Mouse (Mus musculus): ENCODE measurements around the gene Dpp7. TPM values are rescaled to one million over a fixed set of nuclear protein-coding genes. Genes with fewer than 3 reads are reported as not detected.

Dpp7 gene
- polyA plus RNA-seq, 1 experiment from 2014 or later = 25.5 TPM

DNA sequence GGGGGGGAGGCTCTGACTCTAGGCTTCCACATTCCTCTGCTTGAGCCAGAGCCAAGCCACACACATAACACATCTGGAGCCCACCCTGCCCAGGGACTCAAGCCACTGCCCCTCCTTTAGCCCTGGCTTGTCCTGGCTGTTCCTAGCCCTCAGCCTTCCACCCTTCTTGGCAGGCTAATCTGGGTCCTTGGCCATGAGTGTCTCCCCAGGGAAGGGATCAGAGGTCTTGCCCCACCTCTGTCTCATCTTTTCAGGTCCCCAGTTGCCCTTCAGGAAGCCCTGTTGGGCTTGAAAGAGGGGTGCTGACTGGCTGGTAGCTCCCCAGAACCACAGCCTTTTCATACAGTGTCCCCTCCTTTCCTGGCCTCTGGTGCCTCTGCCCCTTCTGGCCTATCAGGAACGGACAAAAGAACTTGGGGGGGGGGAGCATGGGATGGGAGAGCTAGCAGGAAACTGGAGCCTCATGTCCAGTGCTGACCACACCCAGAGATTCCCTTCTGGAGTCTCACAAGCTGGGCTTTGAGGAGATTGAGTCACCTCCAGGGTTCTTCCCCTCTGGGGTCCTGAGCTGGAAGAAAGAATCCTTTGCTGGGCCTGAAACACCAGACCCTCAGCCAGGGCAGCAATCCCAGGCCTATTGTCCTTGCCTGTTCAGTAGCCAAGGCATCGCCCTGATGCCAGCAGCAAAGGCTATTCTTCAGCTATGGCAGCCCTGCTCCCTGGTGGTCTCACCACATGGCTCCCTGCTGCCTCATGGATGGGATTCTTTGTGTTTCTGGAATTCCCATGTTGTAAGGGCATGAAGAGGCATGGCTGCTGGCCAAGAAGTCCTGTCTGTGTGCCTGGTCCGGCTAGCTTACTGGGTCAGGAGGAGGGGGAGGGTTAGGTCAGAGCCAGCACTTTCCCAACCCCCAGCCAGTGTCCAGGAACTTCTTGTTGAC lies 38.4 kb upstream of the Dpp7 start:
- H3K27ac ChIP-seq (replicated peaks) = peak overlapping the region; percentile 40; the same call in 1 of the 2 replicates
- H3K4me3 ChIP-seq = no peak overlapping the region
- ATAC-seq (replicated peaks) = peak; percentile 87
- H3K4me2 ChIP-seq (replicated peaks) = no peak overlapping the region
- peaks cover 21% of the 10 kb centered on the region for H3K4me1 ChIP-seq
- no peaks in the 10 kb centered on the region for H3K9me3 ChIP-seq
- H3K36me3 ChIP-seq = no peaks in the 10 kb centered on the region
- H3K27me3 ChIP-seq = peaks cover 45% of the 10 kb centered on the region
- WGBS = 19% methylated on average over 3 of the region's 3 CpGs
- no peak overlapping the region for H3K9ac ChIP-seq (replicated peaks)

DNA sequence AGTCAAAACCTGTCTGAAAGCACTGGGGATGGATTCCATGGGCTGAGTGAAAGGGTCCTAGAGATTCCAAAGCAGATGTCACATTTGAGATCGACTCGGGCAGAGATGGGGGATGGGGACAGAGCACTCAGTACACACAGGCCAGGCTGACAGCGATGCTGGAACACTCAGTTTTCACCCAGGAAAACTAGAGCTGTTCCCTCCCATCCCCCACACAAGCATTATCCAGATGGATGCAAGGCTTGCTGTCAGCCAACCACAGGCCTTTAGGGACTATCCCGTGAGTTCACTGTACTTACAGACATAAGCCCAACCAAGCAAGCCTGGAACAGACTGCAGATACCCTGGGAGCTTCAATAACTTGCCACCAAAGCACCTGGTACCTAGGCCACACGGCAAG lies 35.1 kb upstream of the Dpp7 start:
- no peak overlapping the region for H3K4me3 ChIP-seq
- no peak overlapping the region for H3K9ac ChIP-seq (replicated peaks)
- no peaks in the 10 kb centered on the region for H3K9me3 ChIP-seq
- H3K36me3 ChIP-seq = no peaks in the 10 kb centered on the region
- no peak overlapping the region for H3K27ac ChIP-seq (replicated peaks)
- no peak for ATAC-seq (replicated peaks)
- peaks cover 13% of the 10 kb centered on the region for H3K27me3 ChIP-seq
- no peak overlapping the region for H3K4me2 ChIP-seq (replicated peaks)
- 75% methylated on average over 5 of the region's 5 CpGs for WGBS
- peaks cover 18% of the 10 kb centered on the region for H3K4me1 ChIP-seq

DNA sequence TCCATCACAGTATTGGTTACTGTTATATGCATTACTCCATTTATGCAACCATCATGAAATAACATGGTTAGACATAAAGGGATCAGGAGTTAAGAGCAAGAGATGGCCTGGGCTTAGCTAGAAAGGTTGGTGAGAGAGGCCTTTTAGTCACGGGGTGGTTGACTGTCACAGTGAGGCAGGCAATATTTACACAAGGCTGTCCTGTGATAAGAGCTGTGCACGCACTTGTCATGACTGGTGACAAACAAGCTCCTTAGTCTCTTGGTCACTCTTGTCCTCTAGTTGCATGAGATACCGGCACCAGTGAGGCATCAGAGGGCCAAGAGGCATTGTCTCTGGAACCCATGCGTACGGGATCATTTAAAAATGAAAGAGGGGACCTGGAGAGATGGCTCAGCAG lies 28.3 kb upstream of the Dpp7 start:
- Histone ChIP-seq H3K4me2 (replicated peaks) (no peak overlapping the region), H3K36me3 (no peaks in the 10 kb centered on the region), H3K27ac (replicated peaks) (no peak overlapping the region), H3K4me1 (no peaks in the 10 kb centered on the region), H3K27me3 (no peaks in the 10 kb centered on the region), H3K9ac (replicated peaks) (no peak overlapping the region), H3K9me3 (no peaks in the 10 kb centered on the region), H3K4me3 (no peak overlapping the region)
- WGBS = 88% methylated on average over 5 of the region's 5 CpGs
- ATAC-seq (replicated peaks) = no peak

DNA sequence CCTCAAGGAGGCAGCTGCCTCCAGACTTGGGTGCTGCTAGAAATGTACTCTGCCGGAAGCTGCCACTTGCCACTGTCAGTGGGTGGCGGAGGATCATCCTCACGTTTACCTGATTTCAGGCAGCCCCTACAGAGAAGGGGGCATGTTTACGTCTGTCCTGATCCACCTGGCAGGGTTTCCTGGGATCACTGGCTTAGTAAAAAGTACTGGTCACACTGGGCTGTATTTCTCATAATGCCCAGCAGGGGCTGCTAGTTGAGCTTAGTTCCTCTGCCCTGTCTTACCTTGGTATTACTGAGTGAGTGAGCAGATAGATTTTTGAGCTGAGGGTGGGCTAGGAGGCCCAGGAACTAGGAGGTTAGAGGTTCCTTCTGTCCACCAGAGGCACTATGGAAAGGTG lies 20.4 kb upstream of the Dpp7 start:
- WGBS = 62% methylated on average over 4 of the region's 4 CpGs

DNA sequence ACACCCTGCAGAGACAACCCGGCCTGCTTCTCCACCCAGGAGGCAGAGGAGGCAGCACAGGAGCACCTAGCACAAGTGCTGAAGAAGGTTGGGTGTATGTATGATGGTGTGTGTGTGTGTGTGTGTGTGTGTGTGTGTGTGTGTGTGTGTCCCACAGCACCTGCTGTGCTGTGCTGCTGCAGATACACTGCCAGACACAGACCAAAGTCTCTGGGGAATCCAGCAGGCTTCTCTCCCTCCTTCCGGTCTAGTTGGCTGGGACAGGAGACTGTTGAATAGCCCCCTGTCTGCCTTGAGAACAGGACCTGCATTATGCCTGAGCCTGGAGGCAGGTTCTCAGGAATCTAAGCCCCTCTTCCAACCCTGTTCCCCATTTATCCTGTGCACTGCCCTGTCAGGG lies 17.3 kb upstream of the Dpp7 start:
- Histone ChIP-seq H3K27me3 (no peaks in the 10 kb centered on the region), H3K27ac (replicated peaks) (no peak overlapping the region), H3K4me1 (peaks cover 28% of the 10 kb centered on the region), H3K36me3 (0 out of 2 replicates have a peak, but pooled peaks cover 3% of the 10 kb centered on the region), H3K9me3 (no peaks in the 10 kb centered on the region), H3K9ac (replicated peaks) (peak overlapping the region; percentile 71), H3K4me3 (peak overlapping the region; percentile 78), H3K4me2 (replicated peaks) (peak overlapping the region; percentile 88)
- no peak for ATAC-seq (replicated peaks)
- 4% methylated on average over 2 of the region's 2 CpGs for WGBS

More for the DNA sequence above, 20.4 kb upstream of the Dpp7 start:
- Histone ChIP-seq H3K27ac (replicated peaks) (no peak overlapping the region), H3K27me3 (no peaks in the 10 kb centered on the region), H3K36me3 (0 out of 2 replicates have a peak, but pooled peaks cover 3% of the 10 kb centered on the region), H3K4me3 (no peak overlapping the region), H3K9ac (replicated peaks) (no peak overlapping the region), H3K4me1 (peaks cover 25% of the 10 kb centered on the region), H3K4me2 (replicated peaks) (no peak overlapping the region), H3K9me3 (no peaks in the 10 kb centered on the region)
- ATAC-seq (replicated peaks) = no peak

DNA sequence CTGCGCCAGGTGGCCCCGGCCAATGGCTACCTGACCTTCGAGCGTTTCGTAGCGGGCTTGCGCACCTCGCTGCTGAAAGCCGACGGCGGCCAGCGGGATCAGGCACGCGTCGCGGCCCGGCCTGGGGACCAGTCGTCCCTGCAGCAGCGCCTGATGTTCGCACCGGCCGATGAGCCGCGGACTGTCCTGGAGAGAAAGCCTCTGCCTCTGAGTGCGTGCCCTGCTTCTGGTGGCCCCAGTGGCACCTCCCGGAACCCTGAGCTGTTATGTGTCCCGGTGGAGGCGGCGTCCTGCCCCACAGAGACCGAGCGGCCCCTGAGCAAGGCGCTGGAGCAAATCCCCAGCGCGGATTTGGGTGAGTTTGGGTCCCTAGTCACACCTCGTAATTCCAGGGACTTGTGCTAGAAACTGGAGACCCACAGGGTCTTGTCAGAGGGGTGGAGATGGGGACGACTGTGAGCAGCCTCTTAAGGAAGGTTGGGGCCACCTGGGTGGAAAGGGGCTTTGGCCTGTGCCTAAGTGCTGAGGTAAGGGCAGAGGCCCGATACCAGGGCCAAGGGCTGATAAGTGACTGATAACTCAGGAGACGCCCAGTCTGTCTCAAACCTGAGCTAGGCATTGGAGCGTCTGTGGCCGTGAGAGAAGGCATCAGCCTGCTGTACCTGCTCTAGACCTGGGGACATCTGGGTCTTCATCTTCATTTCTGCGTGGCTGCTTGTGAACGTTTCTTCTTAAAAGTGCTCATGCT lies 16.7 kb upstream of the Dpp7 start:
- Histone ChIP-seq H3K4me3 (peak overlapping the region; percentile 78), H3K9ac (replicated peaks) (peak overlapping the region; percentile 71), H3K27ac (replicated peaks) (no peak overlapping the region), H3K27me3 (0 out of 2 replicates have a peak, but pooled peaks cover 3% of the 10 kb centered on the region), H3K4me2 (replicated peaks) (peak overlapping the region; percentile 88), H3K36me3 (no peaks in the 10 kb centered on the region), H3K4me1 (peaks cover 28% of the 10 kb centered on the region), H3K9me3 (no peaks in the 10 kb centered on the region)
- WGBS = under 1% methylated on average over 42 of the region's 42 CpGs
- ATAC-seq (replicated peaks) = peak; percentile 15; the same call in 1 of the 2 replicates

DNA sequence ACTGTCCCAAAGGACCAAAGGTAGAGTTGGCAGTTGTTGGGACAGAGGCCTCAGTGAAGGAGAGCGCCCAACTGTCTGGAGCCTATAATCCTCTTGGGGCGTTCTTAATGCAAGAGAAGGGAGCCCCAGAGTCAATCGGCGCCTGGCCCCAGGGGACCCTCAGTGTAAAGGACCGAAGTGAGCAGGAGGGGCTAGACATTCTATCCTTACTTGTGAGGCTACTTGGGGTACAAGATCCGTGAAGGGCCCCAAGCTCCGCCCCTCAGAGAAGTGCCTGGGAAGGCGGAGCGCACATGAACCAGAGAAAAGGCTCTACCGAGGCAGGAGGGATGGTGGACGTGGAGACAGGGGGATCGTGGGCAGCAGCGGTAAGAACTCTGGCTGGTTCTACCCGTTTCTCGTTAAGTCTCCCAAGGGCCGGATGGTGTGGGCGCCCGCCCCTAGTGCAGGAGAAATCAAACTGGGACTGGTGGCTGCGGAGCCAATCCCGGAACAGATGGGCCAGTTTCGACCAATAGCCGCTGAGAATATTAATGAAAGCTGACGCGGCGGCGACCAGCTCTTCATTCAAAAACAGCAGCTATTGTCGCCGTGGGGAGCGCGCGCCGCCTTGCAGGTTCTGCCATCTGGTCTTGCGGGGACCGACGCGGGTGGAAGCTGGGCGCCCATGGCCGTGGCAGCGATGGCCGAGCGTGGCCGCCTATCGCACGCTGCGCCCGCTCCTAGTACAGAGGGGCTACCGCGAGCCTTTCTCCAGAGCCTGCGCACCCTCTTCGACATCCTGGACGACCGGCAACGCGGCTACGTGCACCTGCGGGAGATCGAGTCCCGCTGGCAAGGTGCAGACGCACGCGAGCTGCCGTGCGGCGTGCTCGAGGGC lies 15.8 kb upstream of the Dpp7 start, which contains the start of gene Sapcd2:
Gene Sapcd2 (plus strand): TSS at position 558 of the 880 bp plus-strand sequence.
- H3K9ac ChIP-seq (replicated peaks) = peak within 1 kb of the TSS; percentile 71
- H3K4me3 ChIP-seq = peak within 1 kb of the TSS; percentile 78
- 0 out of 2 replicates have a peak, but pooled peaks cover 3% of the 10 kb centered on the region for H3K27me3 ChIP-seq
- H3K4me2 ChIP-seq (replicated peaks) = peak within 1 kb of the TSS; percentile 88
- no peaks in the 10 kb centered on the region for H3K9me3 ChIP-seq
- ATAC-seq (replicated peaks) = peak; percentile 95
- WGBS = under 1% methylated on average over 65 of the region's 65 CpGs
- H3K27ac ChIP-seq (replicated peaks) = peak within 1 kb of the TSS; percentile 83
- H3K36me3 ChIP-seq = no peaks in the 10 kb centered on the region
- peaks cover 28% of the 10 kb centered on the region for H3K4me1 ChIP-seq

DNA sequence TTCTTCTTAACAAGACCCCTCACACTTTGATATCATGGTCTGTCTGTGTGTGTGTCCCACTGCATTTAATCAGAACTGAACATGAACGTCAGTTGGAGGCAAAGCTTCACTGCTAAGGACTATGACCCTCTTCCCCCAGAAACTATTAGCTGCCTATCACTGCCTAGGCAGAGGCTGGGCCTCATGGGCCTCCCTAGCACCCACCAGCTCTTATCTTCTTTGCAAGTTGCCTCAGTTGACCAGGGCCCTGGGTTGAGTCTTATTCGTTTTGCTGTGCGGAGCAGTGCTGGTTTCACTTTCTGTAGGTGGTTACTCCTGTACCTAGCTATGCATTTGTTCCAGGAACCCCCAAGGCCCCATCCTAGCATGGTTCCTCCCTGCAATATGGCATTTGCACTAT lies 13.8 kb upstream of the Dpp7 start:
- H3K9ac ChIP-seq (replicated peaks) = no peak overlapping the region
- no peaks in the 10 kb centered on the region for H3K36me3 ChIP-seq
- no peak overlapping the region for H3K4me3 ChIP-seq
- H3K4me2 ChIP-seq (replicated peaks) = no peak overlapping the region
- no peak overlapping the region for H3K27ac ChIP-seq (replicated peaks)
- no peaks in the 10 kb centered on the region for H3K9me3 ChIP-seq
- ATAC-seq (replicated peaks) = no peak
- peaks cover 15% of the 10 kb centered on the region for H3K27me3 ChIP-seq
- WGBS = 84% methylated on average over 3 of the region's 3 CpGs
- peaks cover 34% of the 10 kb centered on the region for H3K4me1 ChIP-seq

DNA sequence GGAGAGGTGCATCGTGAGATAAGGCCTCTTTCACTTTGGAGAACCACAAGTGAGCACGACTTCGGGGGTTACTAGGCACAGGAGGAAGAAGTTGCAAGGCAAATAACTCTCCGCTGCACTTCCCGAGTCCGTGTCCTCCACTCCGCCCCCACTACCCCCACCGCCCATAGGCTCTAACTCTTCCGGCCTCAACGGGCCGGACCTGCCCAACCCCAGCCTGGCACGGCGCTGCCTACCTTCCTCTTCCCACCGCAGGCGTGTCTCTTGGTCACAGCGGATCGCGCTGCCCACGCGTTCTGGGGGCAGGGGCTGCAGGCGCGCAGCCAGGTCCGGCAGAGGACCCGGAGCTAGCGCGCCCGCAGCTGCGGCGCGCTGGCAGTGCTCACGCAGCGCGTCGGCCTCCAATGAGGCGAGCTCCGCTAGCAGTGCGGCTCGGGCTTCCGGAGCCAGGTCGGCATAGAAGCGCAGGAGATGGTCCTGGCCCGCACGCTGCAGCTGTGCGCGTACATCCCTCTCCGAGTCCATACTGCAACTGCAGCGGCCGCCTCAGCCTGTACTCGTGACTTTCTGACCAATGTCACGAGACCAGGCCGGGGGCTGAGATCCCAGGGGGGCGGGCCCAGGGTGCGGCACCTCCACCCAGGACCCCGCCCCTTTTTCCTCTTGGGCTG lies 9.1 kb upstream of the Dpp7 start, which contains the start of gene Uap1l1:
Gene Uap1l1 (minus strand): TSS at position 592 of the 671 bp plus-strand sequence.
- Histone ChIP-seq H3K4me1 (peaks cover 10% of the 10 kb centered on the region), H3K4me3 (peak within 1 kb of the TSS; percentile 45), H3K27me3 (peaks cover 33% of the 10 kb centered on the region), H3K9me3 (no peaks in the 10 kb centered on the region), H3K27ac (replicated peaks) (no peak within 1 kb of the TSS), H3K9ac (replicated peaks) (peak within 1 kb of the TSS; percentile 52), H3K36me3 (no peaks in the 10 kb centered on the region), H3K4me2 (replicated peaks) (peak within 1 kb of the TSS; percentile 81)
- peak; percentile 83 for ATAC-seq (replicated peaks)
- under 1% methylated on average over 54 of the region's 54 CpGs for WGBS

DNA sequence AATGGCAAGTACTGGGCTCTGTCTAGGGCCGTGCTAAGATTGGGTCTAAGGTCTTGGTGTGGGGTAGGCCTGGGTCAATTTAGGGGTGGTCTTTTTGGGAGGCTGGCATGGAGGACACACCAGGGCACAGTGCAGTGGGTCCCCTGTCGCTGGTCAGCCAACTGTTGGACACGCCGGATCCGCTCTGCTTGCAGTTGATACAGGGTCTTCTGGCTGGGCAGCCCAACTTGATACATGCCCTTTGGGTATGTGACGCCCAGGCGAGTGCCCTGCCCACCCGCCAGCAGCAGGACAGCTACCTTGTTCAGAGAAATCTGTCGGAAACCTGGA lies 8.6 kb upstream of the Dpp7 start:
- peak overlapping the region; percentile 81 for H3K4me2 ChIP-seq (replicated peaks)
- peaks cover 10% of the 10 kb centered on the region for H3K4me1 ChIP-seq
- peaks cover 33% of the 10 kb centered on the region for H3K27me3 ChIP-seq
- ATAC-seq (replicated peaks) = no peak
- H3K27ac ChIP-seq (replicated peaks) = no peak overlapping the region
- H3K9ac ChIP-seq (replicated peaks) = peak overlapping the region; percentile 52; the same call in 1 of the 2 replicates
- peak overlapping the region; percentile 45 for H3K4me3 ChIP-seq
- no peaks in the 10 kb centered on the region for H3K36me3 ChIP-seq
- WGBS = 34% methylated on average over 9 of the region's 9 CpGs
- no peaks in the 10 kb centered on the region for H3K9me3 ChIP-seq

DNA sequence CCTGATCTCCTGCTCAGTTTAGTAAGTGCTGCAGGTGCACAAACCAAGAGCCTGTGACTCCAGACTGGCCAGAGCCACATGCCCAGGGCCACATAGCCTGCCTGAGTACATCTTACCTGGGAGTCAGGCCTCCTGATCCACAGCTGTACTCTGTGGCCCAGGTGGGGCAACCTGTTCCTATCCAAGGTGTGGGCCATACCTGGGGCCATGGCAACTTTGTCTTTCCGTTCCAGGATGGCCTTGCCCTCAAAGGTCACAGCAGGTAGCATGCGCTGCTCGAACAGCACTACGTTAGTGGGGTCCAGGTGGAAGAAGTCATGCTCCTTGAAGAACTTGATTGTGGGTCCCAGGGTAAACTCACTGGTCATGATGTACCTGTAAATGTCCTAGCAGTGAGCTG lies 8.2 kb upstream of the Dpp7 start:
- no peak overlapping the region for H3K9ac ChIP-seq (replicated peaks)
- no peak overlapping the region for H3K4me3 ChIP-seq
- H3K27ac ChIP-seq (replicated peaks) = no peak overlapping the region
- H3K27me3 ChIP-seq = peaks cover 33% of the 10 kb centered on the region
- no peak for ATAC-seq (replicated peaks)
- H3K4me2 ChIP-seq (replicated peaks) = no peak overlapping the region
- no peaks in the 10 kb centered on the region for H3K9me3 ChIP-seq
- peaks cover 10% of the 10 kb centered on the region for H3K4me1 ChIP-seq
- H3K36me3 ChIP-seq = no peaks in the 10 kb centered on the region
- WGBS = 86% methylated on average over 4 of the region's 4 CpGs
